Mouse (Mus musculus): ENCODE data around the gene Adgrg7.

- peak; percentile 88 for TF ChIP-seq POLR2A (IDR thresholded peaks at IDR 0.05; ENCODE audit: control insufficient read depth, low read depth, low read length)
- TF ChIP-seq CTCF (IDR thresholded peaks at IDR 0.05; ENCODE audit: control insufficient read depth, insufficient read depth, insufficient replicate concordance, low read depth, low read length): no peak
Observed at GRCm38 (mm10) chr16:56717224-56718200, 78.1 kb downstream of the Adgrg7 start, which contains the start of gene Tfg.
